Mouse (Mus musculus) urinary bladder, postnatal 25 days (tissue): ENCODE measurements around the gene Adgre5.

ENCODE experiments used
- DNase-seq: peaks from one replicate; pipeline ENCODE4 v3.0.0; 2022; ENCODE audit warnings: low spot score

Adgre5 gene

DNA sequence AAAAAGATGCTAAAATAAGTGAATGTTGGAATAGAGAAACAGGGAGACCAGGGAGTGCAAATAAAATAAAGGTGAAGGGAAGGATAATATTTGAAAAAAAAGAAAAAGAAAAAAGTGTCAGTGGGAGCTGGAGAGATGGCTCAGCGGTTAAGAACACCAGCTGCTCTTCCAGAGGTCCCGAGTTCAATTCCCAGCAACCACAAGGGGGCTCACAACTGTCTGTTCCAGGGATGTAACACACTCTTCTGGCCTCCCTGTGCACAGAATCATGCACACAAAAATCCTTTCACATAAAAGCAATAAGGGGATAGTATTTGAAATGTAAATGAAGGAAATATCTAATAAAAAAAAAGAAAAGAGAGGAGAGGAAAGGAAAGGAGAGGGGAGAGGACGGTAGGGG is 13.0 kb upstream of the Adgre5 start:
- no peak for DNase-seq

DNA sequence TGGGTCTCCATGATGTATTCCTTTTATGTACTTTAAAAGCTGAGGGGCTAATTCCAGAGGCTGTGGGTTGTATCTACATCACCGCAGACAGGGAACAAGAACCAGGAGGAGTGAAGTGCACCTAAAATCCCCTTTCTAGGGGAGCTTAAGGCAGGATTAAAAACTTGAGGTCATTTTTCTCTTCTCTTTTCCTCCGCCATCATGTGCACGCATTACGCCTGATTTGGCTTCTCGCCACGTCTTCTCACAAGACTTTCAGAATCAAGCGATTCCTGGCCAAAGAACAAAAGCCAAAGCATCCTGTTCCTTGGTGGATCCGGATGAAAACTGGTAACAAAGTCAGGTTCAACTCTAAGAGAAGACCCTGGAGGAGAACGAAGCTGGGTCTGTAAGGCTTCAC is 8.1 kb upstream of the Adgre5 start:
- no peak for DNase-seq

GRCm38 (mm10) chr8:83748708-83749107 is 7.6 kb upstream of the Adgre5 start:
- no peak for DNase-seq

DNA sequence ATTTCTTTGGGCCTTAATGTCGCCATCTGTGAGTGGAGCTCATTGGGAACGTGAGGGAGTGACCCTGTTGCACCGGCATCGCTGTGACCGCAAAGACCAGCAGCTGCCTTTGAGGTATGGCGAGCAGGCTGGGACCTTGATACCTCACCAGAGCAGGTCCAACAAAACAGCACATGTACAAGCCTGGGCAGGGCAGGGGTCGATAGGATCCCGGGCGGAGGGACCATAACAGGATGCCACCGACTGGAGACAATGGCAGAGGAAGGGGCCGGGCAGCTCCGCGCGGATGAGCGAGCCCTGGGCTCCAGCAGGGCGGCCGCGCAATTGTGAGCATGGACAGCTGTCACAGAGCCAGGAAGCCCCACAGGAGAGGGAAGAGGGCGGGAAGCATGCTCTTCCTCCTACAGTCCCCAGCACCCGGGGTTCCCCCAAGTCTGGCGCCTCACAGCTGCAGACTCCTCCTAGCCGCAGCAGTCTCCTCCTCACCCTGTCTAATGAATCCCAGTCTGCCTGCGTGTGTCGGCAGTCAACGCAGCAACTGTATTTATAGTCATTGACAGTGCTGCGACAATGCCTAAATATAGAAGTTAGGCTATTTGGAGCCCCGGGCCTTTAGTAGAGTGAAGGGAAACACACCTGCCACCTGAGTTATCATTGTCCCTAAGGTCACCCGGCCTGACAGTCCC is 6.7 kb upstream of the Adgre5 start:
- no peak for DNase-seq

DNA sequence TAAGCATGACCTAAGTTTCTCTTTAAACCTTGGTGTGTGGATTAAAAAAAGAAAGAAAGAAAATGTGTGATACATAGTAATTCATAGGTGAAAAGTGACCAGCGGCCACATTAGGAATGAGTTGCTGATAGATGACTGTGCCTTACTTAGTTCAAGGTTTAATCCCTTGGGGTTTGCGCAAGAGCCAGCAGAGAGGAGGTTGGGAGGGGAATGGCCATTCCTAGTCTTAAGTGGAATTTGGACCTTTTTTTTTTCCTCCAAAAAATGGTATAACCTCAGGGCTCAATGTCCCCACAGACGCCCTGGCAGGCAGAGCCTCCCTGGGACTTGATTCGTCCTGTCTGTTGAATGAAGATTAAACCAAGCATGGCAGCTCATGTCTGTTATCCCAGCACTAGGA is 2.9 kb upstream of the Adgre5 start:
- DNase-seq = no peak

DNA sequence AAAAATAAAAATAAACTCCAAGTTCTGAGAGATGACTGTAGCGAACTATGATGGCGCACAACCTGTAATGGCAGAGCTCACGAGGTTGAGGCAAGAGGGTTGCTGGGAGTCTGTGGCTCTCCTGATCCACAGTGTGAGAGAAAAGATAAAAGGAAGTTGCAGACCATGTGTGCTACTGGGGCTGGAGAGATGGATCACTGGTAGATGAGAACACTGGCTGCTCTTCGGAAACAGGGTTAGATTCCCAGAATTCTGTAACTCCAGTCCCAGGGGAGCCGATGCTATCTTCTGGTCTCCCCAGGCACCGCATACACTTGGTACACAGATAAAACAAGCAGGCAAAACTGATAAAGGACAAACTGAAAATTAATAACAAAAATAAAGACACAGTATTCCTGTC is 1.8 kb upstream of the Adgre5 start:
- no peak for DNase-seq

DNA sequence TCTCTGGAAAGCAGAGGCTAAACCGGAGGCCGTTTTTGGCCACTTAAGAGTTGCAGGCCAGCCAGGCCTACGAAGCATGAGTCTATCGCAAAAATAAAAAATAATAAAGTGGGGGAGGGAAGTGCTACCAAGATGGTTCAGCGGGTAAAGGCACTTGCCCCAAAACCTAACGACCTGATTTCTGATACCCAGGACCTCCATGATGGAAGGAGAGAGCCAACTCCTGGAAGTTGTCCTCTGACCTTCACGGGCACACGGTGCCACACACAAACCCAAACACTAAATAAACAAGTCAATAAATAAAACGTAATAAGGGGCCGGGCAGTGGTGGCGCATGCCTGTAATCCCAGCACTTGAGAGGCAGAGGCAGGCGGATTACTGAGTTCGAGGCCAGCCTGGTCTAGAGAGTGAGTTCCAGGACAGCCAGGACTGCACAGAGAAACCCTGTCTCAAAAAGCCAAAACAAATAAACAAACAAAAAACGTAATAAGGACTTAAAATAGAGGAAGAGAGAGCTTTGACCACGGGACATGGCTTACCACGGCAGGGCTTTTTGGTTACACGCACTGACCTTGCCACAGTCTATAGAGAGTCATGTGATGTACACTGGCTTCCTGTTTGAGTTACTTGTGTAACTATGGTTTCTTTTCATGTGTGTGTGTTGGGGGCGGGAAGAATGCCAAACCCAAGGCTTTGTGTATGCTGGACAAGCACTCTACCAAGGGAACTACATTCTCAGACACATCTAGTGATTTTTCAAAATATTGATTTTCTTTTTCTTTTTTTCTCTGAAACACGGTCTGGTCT is 926 bp upstream of the Adgre5 start:
- DNase-seq = no peak

DNA sequence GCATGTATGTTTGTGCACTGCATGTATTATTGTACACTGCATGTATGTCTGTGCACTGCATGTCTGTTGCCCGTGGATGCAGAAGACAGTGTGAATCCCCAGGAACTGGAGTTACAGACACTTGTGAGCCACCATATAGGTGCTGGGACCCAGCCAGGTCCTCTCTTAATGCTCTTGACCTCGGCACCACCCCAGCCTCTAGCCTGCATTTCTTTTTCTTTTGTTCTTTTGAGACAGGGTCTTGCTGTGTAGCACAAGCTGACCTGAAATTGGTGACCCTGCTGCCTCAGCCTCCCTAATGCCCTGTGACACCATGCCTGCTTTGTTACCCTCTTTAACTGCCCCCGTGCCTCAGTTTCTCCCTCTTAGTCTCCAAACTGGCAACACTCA is 545 bp downstream of the Adgre5 start:
- DNase-seq = no peak

- DNase-seq = no peak
These were observed 1.2 kb downstream of the Adgre5 start for GRCm38 (mm10) chr8:83739711-83740468.

DNA sequence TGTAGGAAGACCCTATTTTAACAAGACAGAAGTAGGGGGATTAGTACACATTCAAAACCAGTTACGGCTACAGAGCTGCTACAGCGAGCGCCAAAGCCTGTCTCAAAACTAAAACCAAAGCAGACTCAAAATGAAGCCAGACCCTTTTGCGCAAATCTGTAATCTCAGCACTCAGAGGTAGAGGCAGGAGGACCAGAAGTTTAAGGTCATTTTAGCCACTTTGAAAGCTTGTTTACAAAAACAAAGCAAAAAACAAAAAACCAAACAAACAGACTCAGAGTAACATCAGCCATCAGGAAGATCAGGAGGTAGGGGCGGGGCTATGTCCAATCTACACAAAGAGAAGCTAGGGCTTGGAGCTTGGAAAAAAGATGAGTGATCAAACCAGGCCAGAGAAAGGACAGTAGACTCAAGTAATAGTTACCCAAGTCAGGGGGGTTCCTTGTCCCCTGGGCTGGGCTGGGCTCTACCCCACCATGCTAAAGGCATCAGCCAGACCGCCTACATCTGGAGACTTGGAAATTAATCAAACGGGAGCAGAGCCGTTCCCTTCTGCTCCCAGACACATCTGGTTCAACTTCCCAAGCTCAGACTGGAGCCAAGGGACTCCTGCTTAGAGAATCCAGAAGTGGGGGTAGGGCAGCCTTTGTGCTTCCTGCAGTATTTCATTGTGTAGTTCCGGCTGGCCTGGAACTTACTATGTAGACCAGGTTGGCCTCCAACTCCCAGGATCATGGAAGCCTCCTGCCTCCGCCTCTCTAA is 2.0 kb downstream of the Adgre5 start:
- DNase-seq = no peak

GRCm38 (mm10) chr8:83737852-83738562 is 3.1 kb downstream of the Adgre5 start:
- peak; percentile 46 for DNase-seq

DNA sequence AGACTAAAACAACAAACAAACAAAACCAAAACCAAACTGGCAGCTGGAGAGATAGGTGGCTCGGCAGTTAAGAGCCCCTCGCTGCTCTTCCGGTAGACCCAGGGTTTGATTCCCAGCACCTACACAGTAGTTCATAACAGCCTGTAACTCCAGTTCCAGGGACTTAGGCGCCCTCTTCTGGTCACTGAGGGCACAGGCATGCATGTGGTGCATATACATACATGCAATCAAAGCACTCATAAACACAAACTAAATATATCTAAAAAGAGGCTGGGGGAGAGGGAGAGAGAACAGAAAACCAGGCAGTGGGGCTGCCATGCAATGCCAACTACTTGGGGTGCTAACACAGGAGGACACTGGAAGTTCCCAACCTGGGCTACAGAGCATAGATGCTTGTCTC is 3.8 kb downstream of the Adgre5 start:
- DNase-seq = no peak

GRCm38 (mm10) chr8:83736681-83737080 is 4.4 kb downstream of the Adgre5 start:
- DNase-seq = no peak

- DNase-seq = no peak
These were observed 8.2 kb downstream of the Adgre5 start for GRCm38 (mm10) chr8:83732919-83733318.

DNA sequence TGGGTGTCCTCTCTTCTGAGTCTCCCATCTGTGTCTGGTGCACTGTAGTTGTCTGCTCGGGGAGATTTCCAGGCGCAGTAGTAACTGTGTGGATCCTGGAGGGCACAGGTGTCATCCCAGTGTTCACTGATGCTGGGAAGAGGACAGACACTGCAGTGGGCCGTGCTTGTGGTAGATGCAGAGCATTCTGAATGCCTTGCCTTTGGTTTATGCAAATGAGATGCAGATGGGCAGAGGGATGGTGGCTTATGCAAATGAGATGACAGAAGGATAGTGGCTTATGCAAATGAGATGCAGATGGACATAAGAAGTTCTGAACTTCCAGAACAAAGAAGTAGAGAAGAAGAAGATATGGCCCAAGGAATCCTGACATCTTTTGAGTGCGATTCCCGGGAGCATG is 9.2 kb downstream of the Adgre5 start:
- DNase-seq = no peak

- DNase-seq = peak; percentile 39
These were observed 11.9 kb downstream of the Adgre5 start for GRCm38 (mm10) chr8:83729009-83729807.

DNA sequence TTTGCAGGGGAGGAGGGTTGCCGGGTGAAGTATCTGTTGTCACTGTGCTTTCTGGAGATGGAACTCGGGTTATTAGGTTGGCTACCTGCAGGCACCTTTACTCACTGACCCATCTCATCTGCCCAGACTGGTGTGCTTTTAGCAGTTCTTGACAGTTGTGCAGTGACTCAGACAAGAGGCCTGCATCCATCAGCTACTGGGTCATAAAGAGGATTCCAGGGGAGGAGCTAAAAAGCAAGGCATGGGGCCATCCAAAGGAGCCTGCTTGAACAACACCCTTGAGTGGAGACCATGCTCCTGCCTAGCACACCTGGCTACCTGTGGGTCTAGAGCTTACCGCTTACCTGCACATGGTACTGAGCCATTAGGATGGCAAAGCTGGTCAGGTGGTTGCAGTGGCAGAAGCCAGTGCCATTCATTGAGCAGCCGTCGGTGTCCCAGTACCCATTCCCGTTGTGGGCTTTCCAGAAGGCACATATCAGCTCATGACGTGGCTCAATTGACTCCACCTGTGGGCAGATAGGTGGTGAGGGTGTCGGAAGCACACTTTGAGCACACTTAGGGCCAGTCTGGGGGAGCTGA is 15.5 kb downstream of the Adgre5 start:
- no peak for DNase-seq

- DNase-seq = peak; percentile 70
These were observed 16.2 kb downstream of the Adgre5 start for GRCm38 (mm10) chr8:83724697-83725482.

DNA sequence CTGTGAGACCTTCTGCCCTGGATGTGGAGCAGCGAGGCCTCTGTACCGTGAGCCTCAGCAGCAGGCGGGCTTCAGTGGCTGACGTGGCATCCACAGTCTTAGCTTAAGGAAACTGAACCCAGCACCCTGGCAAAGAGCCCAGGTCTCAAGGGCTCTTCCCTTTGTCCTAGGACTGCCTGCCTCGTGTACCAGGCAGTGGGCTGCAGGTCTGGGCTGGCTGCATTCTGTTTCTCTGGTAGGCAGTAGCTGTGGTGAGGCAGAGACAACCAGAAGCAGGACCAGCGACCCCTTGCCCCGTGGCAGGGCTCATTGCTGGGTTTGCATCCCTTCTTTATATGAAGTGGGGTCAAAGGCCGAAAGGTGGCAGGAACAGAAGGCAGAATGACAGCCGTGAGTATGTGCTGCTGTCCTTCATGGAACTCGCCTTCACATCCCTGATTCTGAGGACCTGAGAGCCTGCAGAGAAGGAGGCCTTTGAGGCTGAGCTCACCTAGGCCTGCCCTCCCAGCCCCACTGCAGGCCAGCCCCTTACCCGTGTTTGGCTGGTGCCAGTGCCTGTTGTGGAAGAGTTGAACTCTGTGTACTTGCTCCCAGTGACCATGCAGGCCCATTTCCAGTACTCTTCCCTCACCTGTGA is 17.6 kb downstream of the Adgre5 start:
- no peak for DNase-seq
